Mouse (Mus musculus) lung, postnatal 25 days (tissue): Measurements from ENCODE around the gene Slc39a11.
A peak's percentile ranks its signal among the peaks of the same experiment; 100 is the strongest.
"Not testable (repeated sequence)": the region's sequence is repeated elsewhere in the genome, so short reads cannot be mapped to it uniquely, and the experiment has no call there.

Experiments
- DNase-seq: peaks from one replicate; pipeline ENCODE4 v3.0.0; 2022; ENCODE audit warnings: low spot score

Gene Slc39a11

GRCm38 (mm10) chr11:113595144-113595543 is 54.7 kb downstream of the Slc39a11 start:
- no peak for DNase-seq

- DNase-seq = no peak
Measured at GRCm38 (mm10) chr11:113588936-113589335, 60.9 kb downstream of the Slc39a11 start.

- no peak for DNase-seq
Measured at GRCm38 (mm10) chr11:113586423-113586822, 63.5 kb downstream of the Slc39a11 start.

- peak; percentile 26 for DNase-seq
Measured at GRCm38 (mm10) chr11:113583879-113584661, 65.8 kb downstream of the Slc39a11 start.

GRCm38 (mm10) chr11:113577221-113577620 is 72.7 kb downstream of the Slc39a11 start:
- no peak for DNase-seq

GRCm38 (mm10) chr11:113572641-113573040 is 77.2 kb downstream of the Slc39a11 start:
- DNase-seq = peak; percentile 14

GRCm38 (mm10) chr11:113571616-113572015 is 78.3 kb downstream of the Slc39a11 start:
- no peak for DNase-seq

- no peak for DNase-seq
Measured at GRCm38 (mm10) chr11:113568999-113569398, 80.9 kb downstream of the Slc39a11 start.

GRCm38 (mm10) chr11:113567926-113568325 is 82.0 kb downstream of the Slc39a11 start:
- DNase-seq = not testable (repeated sequence)

GRCm38 (mm10) chr11:113565006-113565995 is 84.6 kb downstream of the Slc39a11 start:
- DNase-seq = peak; percentile 83

GRCm38 (mm10) chr11:113562326-113562725 is 87.6 kb downstream of the Slc39a11 start:
- no peak for DNase-seq

GRCm38 (mm10) chr11:113560150-113560549 is 89.7 kb downstream of the Slc39a11 start:
- DNase-seq = no peak

GRCm38 (mm10) chr11:113558505-113558904 is 91.4 kb downstream of the Slc39a11 start:
- no peak for DNase-seq

GRCm38 (mm10) chr11:113556142-113556541 is 93.7 kb downstream of the Slc39a11 start:
- DNase-seq = no peak

GRCm38 (mm10) chr11:113554701-113555360 is 95.0 kb downstream of the Slc39a11 start:
- DNase-seq = no peak

GRCm38 (mm10) chr11:113554194-113554593 is 95.7 kb downstream of the Slc39a11 start:
- no peak for DNase-seq

- no peak for DNase-seq
Measured at GRCm38 (mm10) chr11:113553605-113554004, 96.3 kb downstream of the Slc39a11 start.

- no peak for DNase-seq
Measured at GRCm38 (mm10) chr11:113552539-113552938, 97.3 kb downstream of the Slc39a11 start.

- no peak for DNase-seq
Measured at GRCm38 (mm10) chr11:113546217-113546877, 103.5 kb downstream of the Slc39a11 start.

GRCm38 (mm10) chr11:113544017-113544640 is 105.8 kb downstream of the Slc39a11 start:
- DNase-seq = peak; percentile 14

- DNase-seq = no peak
Measured at GRCm38 (mm10) chr11:113541073-113541472, 108.8 kb downstream of the Slc39a11 start.
